Mouse (Mus musculus) retina, postnatal 1 day (tissue): ENCODE measurements around the gene Ecsit.

Source experiments
- DNase-seq: peaks from one replicate; pipeline ENCODE4 v3.0.0-alpha.2; 2012

The Ecsit gene

GRCm38 (mm10) chr9:22049721-22050270, 35.4 kb downstream of the Ecsit start:
- peak; percentile 54 for DNase-seq

GRCm38 (mm10) chr9:22049315-22049714, 35.9 kb downstream of the Ecsit start:
- peak; percentile 74 for DNase-seq

GRCm38 (mm10) chr9:22047329-22047728, 37.9 kb downstream of the Ecsit start:
- DNase-seq: no peak

- DNase-seq: no peak
Observed at GRCm38 (mm10) chr9:22041832-22042231, 43.4 kb downstream of the Ecsit start.

GRCm38 (mm10) chr9:22037826-22038225, 47.4 kb downstream of the Ecsit start:
- no peak for DNase-seq

- DNase-seq: peak; percentile 75
Observed at GRCm38 (mm10) chr9:22035300-22036044, 49.8 kb downstream of the Ecsit start.

GRCm38 (mm10) chr9:22030386-22030785, 54.9 kb downstream of the Ecsit start:
- no peak for DNase-seq

- DNase-seq: no peak
Observed at GRCm38 (mm10) chr9:22028467-22028866, 56.8 kb downstream of the Ecsit start.

- peak; percentile 24 for DNase-seq
Observed at GRCm38 (mm10) chr9:22024592-22024991, 60.6 kb downstream of the Ecsit start.
